Mouse (Mus musculus): ENCODE measurements around the gene E330017A01Rik. TPM values are rescaled to one million over a fixed set of nuclear protein-coding genes. Genes with fewer than 3 reads are reported as not detected.

The E330017A01Rik gene
- polyA plus RNA-seq (2014; fragmentation: Nextera tagmentation; extraction: Ambion mirVana): not detected in 2 replicates

- Histone ChIP-seq H3K4me2 (ENCODE audit: low read depth, low read length, severe bottlenecking) (no peak within 1 kb of the TSS), H3K4me1 (replicated peaks; ENCODE audit: control insufficient read depth, insufficient read depth, low read length) (no peaks in the 10 kb centered on the region), H3K27me3 (ENCODE audit: control insufficient read depth, insufficient read depth, low read length) (no peaks in the 10 kb centered on the region), H3K4me3 (ENCODE audit: low read depth, low read length) (no peak within 1 kb of the TSS), H3K9me3 (ENCODE audit: control insufficient read depth, low read length) (no peaks in the 10 kb centered on the region), H3K27ac (ENCODE audit: low read depth, low read length) (no peak within 1 kb of the TSS), H3K36me3 (ENCODE audit: control insufficient read depth, insufficient read depth, low read length) (no peaks in the 10 kb centered on the region), H3K9ac (ENCODE audit: low read length) (no peak within 1 kb of the TSS)
- DNase-seq (ENCODE audit: low spot score) (no peak), ATAC-seq (replicated peaks; ENCODE audit: low FRiP score) (no peak)
- 92% methylated on average over 3 of the region's 3 CpGs for WGBS
These were observed at the start of gene E330017A01Rik for GRCm38 (mm10) chr16:58638689-58639175. E330017A01Rik (minus strand) TSS chr16:58638739.

- H3K36me3 ChIP-seq (ENCODE audit: control insufficient read depth, insufficient read depth, low read length): no peaks in the 10 kb centered on the region
- no peak overlapping the region for H3K9ac ChIP-seq (ENCODE audit: low read length)
- DNase-seq (ENCODE audit: low spot score) (no peak), ATAC-seq (replicated peaks; ENCODE audit: low FRiP score) (no peak)
- H3K4me3 ChIP-seq (ENCODE audit: low read depth, low read length): no peak overlapping the region
- no peaks in the 10 kb centered on the region for H3K9me3 ChIP-seq (ENCODE audit: control insufficient read depth, low read length)
- no peak overlapping the region for H3K27ac ChIP-seq (ENCODE audit: low read depth, low read length)
- H3K4me1 ChIP-seq (replicated peaks; ENCODE audit: control insufficient read depth, insufficient read depth, low read length): no peaks in the 10 kb centered on the region
- WGBS: 83% methylated on average over 20 of the region's 20 CpGs
- no peak overlapping the region for H3K4me2 ChIP-seq (ENCODE audit: low read depth, low read length, severe bottlenecking)
- H3K27me3 ChIP-seq (ENCODE audit: control insufficient read depth, insufficient read depth, low read length): no peaks in the 10 kb centered on the region
These were observed 47.3 kb upstream of the E330017A01Rik start for GRCm38 (mm10) chr16:58685548-58686537.

- H3K27me3 ChIP-seq (ENCODE audit: control insufficient read depth, insufficient read depth, low read length): no peaks in the 10 kb centered on the region
- no peaks in the 10 kb centered on the region for H3K9me3 ChIP-seq (ENCODE audit: control insufficient read depth, low read length)
- H3K36me3 ChIP-seq (ENCODE audit: control insufficient read depth, insufficient read depth, low read length): no peaks in the 10 kb centered on the region
- H3K4me2 ChIP-seq (ENCODE audit: low read depth, low read length, severe bottlenecking): no peak overlapping the region
- no peak overlapping the region for H3K27ac ChIP-seq (ENCODE audit: low read depth, low read length)
- H3K4me1 ChIP-seq (replicated peaks; ENCODE audit: control insufficient read depth, insufficient read depth, low read length): no peaks in the 10 kb centered on the region
- no peak for DNase-seq (ENCODE audit: low spot score)
- no peak overlapping the region for H3K4me3 ChIP-seq (ENCODE audit: low read depth, low read length)
- no peak overlapping the region for H3K9ac ChIP-seq (ENCODE audit: low read length)
- no peak for ATAC-seq (replicated peaks; ENCODE audit: low FRiP score)
These were observed 46.0 kb upstream of the E330017A01Rik start for GRCm38 (mm10) chr16:58684537-58684936.

- Histone ChIP-seq H3K9me3 (ENCODE audit: control insufficient read depth, low read length) (no peaks in the 10 kb centered on the region), H3K4me1 (replicated peaks; ENCODE audit: control insufficient read depth, insufficient read depth, low read length) (no peaks in the 10 kb centered on the region), H3K4me2 (ENCODE audit: low read depth, low read length, severe bottlenecking) (no peak overlapping the region), H3K27me3 (ENCODE audit: control insufficient read depth, insufficient read depth, low read length) (no peaks in the 10 kb centered on the region), H3K36me3 (ENCODE audit: control insufficient read depth, insufficient read depth, low read length) (no peaks in the 10 kb centered on the region), H3K4me3 (ENCODE audit: low read depth, low read length) (no peak overlapping the region), H3K27ac (ENCODE audit: low read depth, low read length) (no peak overlapping the region), H3K9ac (ENCODE audit: low read length) (no peak overlapping the region)
- 90% methylated on average over 4 of the region's 4 CpGs for WGBS
- no peak for DNase-seq (ENCODE audit: low spot score)
- no peak for ATAC-seq (replicated peaks; ENCODE audit: low FRiP score)
These were observed 45.4 kb upstream of the E330017A01Rik start for GRCm38 (mm10) chr16:58683911-58684310.

GRCm38 (mm10) chr16:58682870-58683269 is 44.3 kb upstream of the E330017A01Rik start:
- no peak overlapping the region for H3K9ac ChIP-seq (ENCODE audit: low read length)
- no peak overlapping the region for H3K4me2 ChIP-seq (ENCODE audit: low read depth, low read length, severe bottlenecking)
- no peaks in the 10 kb centered on the region for H3K9me3 ChIP-seq (ENCODE audit: control insufficient read depth, low read length)
- H3K4me1 ChIP-seq (replicated peaks; ENCODE audit: control insufficient read depth, insufficient read depth, low read length): no peaks in the 10 kb centered on the region
- ATAC-seq (replicated peaks; ENCODE audit: low FRiP score): no peak
- no peak overlapping the region for H3K27ac ChIP-seq (ENCODE audit: low read depth, low read length)
- DNase-seq (ENCODE audit: low spot score): no peak
- 77% methylated on average over 7 of the region's 7 CpGs for WGBS
- no peaks in the 10 kb centered on the region for H3K27me3 ChIP-seq (ENCODE audit: control insufficient read depth, insufficient read depth, low read length)
- no peak overlapping the region for H3K4me3 ChIP-seq (ENCODE audit: low read depth, low read length)
- H3K36me3 ChIP-seq (ENCODE audit: control insufficient read depth, insufficient read depth, low read length): no peaks in the 10 kb centered on the region

- WGBS: 92% methylated on average over 6 of the region's 6 CpGs
- Histone ChIP-seq H3K9me3 (ENCODE audit: control insufficient read depth, low read length) (no peaks in the 10 kb centered on the region), H3K27ac (ENCODE audit: low read depth, low read length) (no peak overlapping the region), H3K9ac (ENCODE audit: low read length) (no peak overlapping the region), H3K4me3 (ENCODE audit: low read depth, low read length) (no peak overlapping the region), H3K27me3 (ENCODE audit: control insufficient read depth, insufficient read depth, low read length) (no peaks in the 10 kb centered on the region), H3K4me2 (ENCODE audit: low read depth, low read length, severe bottlenecking) (no peak overlapping the region), H3K4me1 (replicated peaks; ENCODE audit: control insufficient read depth, insufficient read depth, low read length) (no peaks in the 10 kb centered on the region), H3K36me3 (ENCODE audit: control insufficient read depth, insufficient read depth, low read length) (no peaks in the 10 kb centered on the region)
- ATAC-seq (replicated peaks; ENCODE audit: low FRiP score) (no peak), DNase-seq (ENCODE audit: low spot score) (no peak)
These were observed 43.5 kb upstream of the E330017A01Rik start for GRCm38 (mm10) chr16:58682046-58682445.

- H3K9me3 ChIP-seq (ENCODE audit: control insufficient read depth, low read length): no peaks in the 10 kb centered on the region
- no peaks in the 10 kb centered on the region for H3K4me1 ChIP-seq (replicated peaks; ENCODE audit: control insufficient read depth, insufficient read depth, low read length)
- WGBS: 80% methylated on average over 7 of the region's 7 CpGs
- no peak for DNase-seq (ENCODE audit: low spot score)
- no peak for ATAC-seq (replicated peaks; ENCODE audit: low FRiP score)
- no peak overlapping the region for H3K27ac ChIP-seq (ENCODE audit: low read depth, low read length)
- no peak overlapping the region for H3K4me3 ChIP-seq (ENCODE audit: low read depth, low read length)
- no peak overlapping the region for H3K9ac ChIP-seq (ENCODE audit: low read length)
- no peaks in the 10 kb centered on the region for H3K27me3 ChIP-seq (ENCODE audit: control insufficient read depth, insufficient read depth, low read length)
- H3K36me3 ChIP-seq (ENCODE audit: control insufficient read depth, insufficient read depth, low read length): no peaks in the 10 kb centered on the region; the same call in 1 of the 2 replicates
- H3K4me2 ChIP-seq (ENCODE audit: low read depth, low read length, severe bottlenecking): no peak overlapping the region
These were observed 40.1 kb upstream of the E330017A01Rik start for GRCm38 (mm10) chr16:58678660-58679059.

GRCm38 (mm10) chr16:58677491-58677890 is 39.0 kb upstream of the E330017A01Rik start:
- H3K4me3 ChIP-seq (ENCODE audit: low read depth, low read length): no peak overlapping the region
- 76% methylated on average over 5 of the region's 5 CpGs for WGBS
- no peak overlapping the region for H3K4me2 ChIP-seq (ENCODE audit: low read depth, low read length, severe bottlenecking)
- no peaks in the 10 kb centered on the region for H3K4me1 ChIP-seq (replicated peaks; ENCODE audit: control insufficient read depth, insufficient read depth, low read length)
- no peaks in the 10 kb centered on the region; the same call in 1 of the 2 replicates for H3K36me3 ChIP-seq (ENCODE audit: control insufficient read depth, insufficient read depth, low read length)
- H3K27me3 ChIP-seq (ENCODE audit: control insufficient read depth, insufficient read depth, low read length): no peaks in the 10 kb centered on the region
- DNase-seq (ENCODE audit: low spot score) (no peak), ATAC-seq (replicated peaks; ENCODE audit: low FRiP score) (no peak)
- H3K9ac ChIP-seq (ENCODE audit: low read length): no peak overlapping the region
- no peak overlapping the region for H3K27ac ChIP-seq (ENCODE audit: low read depth, low read length)
- no peaks in the 10 kb centered on the region for H3K9me3 ChIP-seq (ENCODE audit: control insufficient read depth, low read length)
